ENCODE assay signal across 8 mouse cellular contexts in the genomic region with DNA sequence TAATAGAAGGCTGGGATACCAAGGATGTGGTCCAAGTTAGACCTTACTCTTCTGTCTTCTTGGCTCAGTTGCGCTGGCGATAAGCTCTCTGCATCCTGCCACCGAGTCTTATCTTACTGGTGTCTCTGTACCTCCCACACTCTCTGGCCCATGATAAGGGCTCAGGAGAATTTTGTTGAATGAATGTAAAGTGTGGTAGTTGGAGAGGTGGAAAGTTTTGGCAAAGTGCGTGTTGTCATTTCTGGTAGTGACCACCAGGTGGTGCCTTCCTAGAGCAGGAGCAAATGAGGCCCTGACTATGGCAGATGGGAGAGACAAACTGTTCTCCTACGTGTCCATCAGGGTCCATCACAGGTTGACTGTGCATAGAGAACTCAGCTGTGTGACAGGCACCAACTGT.
DNase-seq lines count a peak whose midpoint lies in the region; ATAC-seq and TF ChIP-seq lines count a peak whose summit lies in the region.

No protein-coding gene starts in this region.

- ATAC-seq in forebrain, postnatal 0 days = no peak
- no peak for ATAC-seq in forebrain, embryonic 11.5 days (replicated peaks; ENCODE audit: low FRiP score)

- H3K36me3 ChIP-seq in forebrain, postnatal 0 days (ENCODE audit: insufficient read depth) = no peaks in the 10 kb centered on the region
- no peaks in the 10 kb centered on the region for H3K36me3 ChIP-seq in forebrain, embryonic 11.5 days (ENCODE audit: control insufficient read depth, insufficient read depth, low read length)

- H3K27ac ChIP-seq in forebrain, postnatal 0 days (ENCODE audit: low read depth, low read length) = no peak overlapping the region
- no peak overlapping the region for H3K27ac ChIP-seq in forebrain, embryonic 11.5 days (ENCODE audit: low read depth, low read length)

- 55% methylated on average over 5 of the region's 5 CpGs for WGBS in forebrain, postnatal 0 days
- WGBS in forebrain, embryonic 11.5 days = 48% methylated on average over 5 of the region's 5 CpGs

- H3K4me2 ChIP-seq in forebrain, postnatal 0 days (ENCODE audit: low read depth) = no peak overlapping the region
- no peak overlapping the region for H3K4me2 ChIP-seq in forebrain, embryonic 11.5 days (ENCODE audit: low read depth, low read length, severe bottlenecking)

- H3K9me3 ChIP-seq in forebrain, postnatal 0 days (ENCODE audit: low read length) = no peaks in the 10 kb centered on the region
- H3K9me3 ChIP-seq in forebrain, embryonic 11.5 days (ENCODE audit: control insufficient read depth, low read length) = no peaks in the 10 kb centered on the region

- no peaks in the 10 kb centered on the region for H3K27me3 ChIP-seq in forebrain, postnatal 0 days (ENCODE audit: insufficient read depth, low read length)
- H3K27me3 ChIP-seq in forebrain, embryonic 11.5 days (ENCODE audit: control insufficient read depth, insufficient read depth, low read length) = no peaks in the 10 kb centered on the region

- no peak overlapping the region for H3K4me3 ChIP-seq in forebrain, postnatal 0 days (ENCODE audit: low read depth, low read length)
- H3K4me3 ChIP-seq in forebrain, embryonic 11.5 days (ENCODE audit: low read depth, low read length) = no peak overlapping the region

- TF ChIP-seq CTCF in forebrain, postnatal 0 days (IDR thresholded peaks at IDR 0.05; ENCODE audit: low read depth) = peak; percentile 52

- H3K9ac ChIP-seq in forebrain, postnatal 0 days = no peak overlapping the region
- no peak overlapping the region for H3K9ac ChIP-seq in forebrain, embryonic 11.5 days (ENCODE audit: low read length)

- no peaks in the 10 kb centered on the region; the same call in 1 of the 2 replicates for H3K4me1 ChIP-seq in forebrain, postnatal 0 days (ENCODE audit: insufficient read depth)
- no peaks in the 10 kb centered on the region for H3K4me1 ChIP-seq in forebrain, embryonic 11.5 days (replicated peaks; ENCODE audit: control insufficient read depth, insufficient read depth, low read length)

- DNase-seq in forebrain, postnatal 0 days = no peak
- DNase-seq in forebrain, embryonic 11.5 days (ENCODE audit: low spot score) = no peak
- peak; percentile 8 to 39 for DNase-seq in spleen, postnatal 10 days (ENCODE audit: low spot score in 2 of 2)
- DNase-seq in spleen, adult 12 weeks (ENCODE audit: low spot score) = no peak
- DNase-seq in cerebellum, postnatal 10 days = peak; percentile 50 to 62
- DNase-seq in kidney, postnatal 14 days = peak; percentile 25
- DNase-seq in lung, postnatal 25 days (ENCODE audit: low spot score) = peak; percentile 18
- no peak for DNase-seq in left cerebral cortex, adult 11 months (ENCODE audit: low spot score)

Comparison
In these comparisons a context has a peak if more than half of its experiments do, and no peak if none do; other contexts are left out.
1. DNase-seq: peak in spleen, postnatal 10 days (2 of 2), cerebellum, postnatal 10 days (2 of 2), kidney, postnatal 14 days (single experiment) and lung, postnatal 25 days (single experiment); none in forebrain, postnatal 0 days (single experiment), forebrain, embryonic 11.5 days (single experiment), spleen, adult 12 weeks (single experiment) and left cerebral cortex, adult 11 months (single experiment).